Mouse (Mus musculus) B cell, adult 67 days (primary cell): ENCODE measurements around the gene Calm3. TPM values are rescaled to one million over a fixed set of nuclear protein-coding genes. Genes with fewer than 3 reads are reported as not detected.

ENCODE experiments used
- total RNA-seq, 2 experiments: library from RNA; stranded (reverse); gene quantifications; 4 replicates each; pipeline ENCODE4 v1.2.4; 2023

Calm3 gene
- total RNA-seq = 100 to 1,000 TPM; 125 to 130 TPM

GRCm38 (mm10) chr7:16924037-16924834 is at the start of gene Calm3:
Gene Calm3, minus strand, starts transcription at chr7:16924114.

GRCm38 (mm10) chr7:16959539-16960187 is 35.7 kb upstream of the Calm3 start, which contains the start of gene Pnmal1:
Gene Pnmal1, plus strand, starts transcription at chr7:16959679.

GRCm38 (mm10) chr7:16944061-16944807 is 20.3 kb upstream of the Calm3 start, which contains the start of gene Pnmal2:
Gene Pnmal2, plus strand, starts transcription at chr7:16944682.

GRCm38 (mm10) chr7:16906281-16906680 is 17.6 kb downstream of the Calm3 start, which contains the start of gene Ptgir:
Gene Ptgir, plus strand, starts transcription at chr7:16906490.

GRCm38 (mm10) chr7:16891641-16892351 is 32.1 kb downstream of the Calm3 start, which contains the start of gene Gng8:
Gene Gng8, plus strand, starts transcription at chr7:16891786.

GRCm38 (mm10) chr7:16875310-16875325 is 48.8 kb downstream of the Calm3 start, which contains the start of gene Dact3:
Gene Dact3, plus strand, starts transcription at chr7:16875317.

Other genes with a start within 250 kb of the Calm3 start
- not detected for gene Ceacam15, start 248.4 kb downstream of the Calm3 start, total RNA-seq
- gene Ceacam9, start 202.2 kb downstream of the Calm3 start, total RNA-seq = not detected
- 10 to 100 TPM; 72.7 to 84.2 TPM for gene Ap2s1, start 185.7 kb downstream of the Calm3 start, total RNA-seq
- gene Slc1a5, start 142.8 kb downstream of the Calm3 start, total RNA-seq = 100 to 1,000 TPM; 185 to 202 TPM
- 100 to 1,000 TPM; 139 to 176 TPM for gene Strn4, start 108.2 kb downstream of the Calm3 start, total RNA-seq
- gene Fkrp, start 107.4 kb downstream of the Calm3 start, total RNA-seq = 10 to 100 TPM; 26.3 to 29.3 TPM
- 100 to 1,000 TPM; 277 to 288 TPM for gene Prkd2, start 81.2 kb downstream of the Calm3 start, total RNA-seq
- under 1 TPM; 0.23 to 0.59 TPM for gene Dact3, start 48.8 kb downstream of the Calm3 start, total RNA-seq
- gene Gng8, start 32.3 kb downstream of the Calm3 start, total RNA-seq = not detected
- not detected for gene Ptgir, start 17.6 kb downstream of the Calm3 start, total RNA-seq
- gene Pnmal2, start 20.6 kb upstream of the Calm3 start, total RNA-seq = not detected
- gene Pnmal1, start 35.6 kb upstream of the Calm3 start, total RNA-seq = not detected
- under 1 TPM; 0.18 to 0.29 TPM for gene Gm42372, start 59.0 kb upstream of the Calm3 start, total RNA-seq
- not detected for gene Ccdc8, start 68.6 kb upstream of the Calm3 start, total RNA-seq
- 100 to 1,000 TPM; 164 to 166 TPM for gene Ppp5c, start 103.8 kb upstream of the Calm3 start, total RNA-seq
- 1 to 10 TPM; 1.9 to 2.0 TPM for gene Hif3a, start 138.3 kb upstream of the Calm3 start, total RNA-seq
- gene Psg16, start 149.9 kb upstream of the Calm3 start, total RNA-seq = under 1 TPM in 1 of 2 experiments, not detected in 1; 0.12 TPM
- not detected for gene Ceacam3, start 226.2 kb upstream of the Calm3 start, total RNA-seq